Mouse (Mus musculus) heart, embryonic 15.5 days (tissue): ENCODE data around the gene Hjurp. TPM values are rescaled to one million over a fixed set of nuclear protein-coding genes. Genes with fewer than 3 reads are reported as not detected.

Experiments
- ATAC-seq: fragments of 200-750 bp; cut with Nextera tagmentation; replicated peaks from 2 replicates; pipeline ENCODE4 v1.8.0; 2017; ENCODE audit warnings: low read depth, moderate TSS enrichment; ENCODE audit not compliant: insufficient number of reproducible peaks, insufficient read depth, low FRiP score
- H3K27ac ChIP-seq: fragments of 300-500 bp; sonication (generic); 2 replicates; pipeline ENCODE4 v1.5.1; 2015; ENCODE audit warnings: mild to moderate bottlenecking, inconsistent platforms
- H3K27me3 ChIP-seq: fragments of 300-500 bp; sonication (generic); 2 replicates; pipeline ENCODE4 v1.6.1; 2015; ENCODE audit warnings: inconsistent platforms
- H3K36me3 ChIP-seq: fragments of 300-500 bp; sonication (generic); 2 replicates; pipeline ENCODE4 v1.6.1; 2015; ENCODE audit warnings: mild to moderate bottlenecking, inconsistent platforms
- H3K4me1 ChIP-seq: fragments of 300-500 bp; sonication (generic); replicated peaks from 2 replicates; pipeline ENCODE4 v1.6.1; 2015; ENCODE audit warnings: inconsistent platforms
- H3K4me2 ChIP-seq: fragments of 300-500 bp; sonication (generic); 2 replicates; pipeline ENCODE4 v1.6.1; 2015; ENCODE audit warnings: inconsistent platforms, mild to moderate bottlenecking, moderate library complexity
- H3K4me3 ChIP-seq: fragments of 300-500 bp; sonication (generic); 2 replicates; pipeline ENCODE4 v1.5.1; 2015; ENCODE audit warnings: mild to moderate bottlenecking, inconsistent platforms
- H3K9ac ChIP-seq: fragments of 300-500 bp; sonication (generic); 2 replicates; pipeline ENCODE4 v1.6.1; 2015; ENCODE audit warnings: mild to moderate bottlenecking, inconsistent platforms
- H3K9me3 ChIP-seq: fragments of 300-500 bp; sonication (generic); replicated peaks from 2 replicates; pipeline ENCODE4 v1.6.1; 2016; ENCODE audit warnings: inconsistent platforms
- WGBS: fragments of 180-500 bp; shearing (Covaris S2); methylation state at CpG from one replicate; pipeline ENCODE4 v1.1.7; 2015; ENCODE audit warnings: mixed read lengths; 5-methylcytosine and 5-hydroxymethylcytosine counted together
- polyA plus RNA-seq: library from polyadenylated mRNA; unstranded; fragments of >200 nt; fragmentation: Nextera tagmentation; extraction: Ambion mirVana; gene quantifications from 2 replicates; pipeline ENCODE4 v1.2.1, GENCODE M21; 2015

The Hjurp gene
- polyA plus RNA-seq, 1 experiment from 2014 or later, result 93.4 TPM

GRCm38 (mm10) chr1:88216551-88216950 lies 60.9 kb downstream of the Hjurp start:
- Histone ChIP-seq H3K4me1 (no peaks in the 10 kb centered on the region), H3K27ac (no peak overlapping the region), H3K36me3 (no peaks in the 10 kb centered on the region), H3K4me2 (no peak overlapping the region), H3K27me3 (no peaks in the 10 kb centered on the region), H3K9me3 (peaks cover 53% of the 10 kb centered on the region), H3K9ac (no peak overlapping the region), H3K4me3 (no peak overlapping the region)
- ATAC-seq, result no peak
- 48% methylated on average over 2 of the region's 2 CpGs for WGBS

DNA sequence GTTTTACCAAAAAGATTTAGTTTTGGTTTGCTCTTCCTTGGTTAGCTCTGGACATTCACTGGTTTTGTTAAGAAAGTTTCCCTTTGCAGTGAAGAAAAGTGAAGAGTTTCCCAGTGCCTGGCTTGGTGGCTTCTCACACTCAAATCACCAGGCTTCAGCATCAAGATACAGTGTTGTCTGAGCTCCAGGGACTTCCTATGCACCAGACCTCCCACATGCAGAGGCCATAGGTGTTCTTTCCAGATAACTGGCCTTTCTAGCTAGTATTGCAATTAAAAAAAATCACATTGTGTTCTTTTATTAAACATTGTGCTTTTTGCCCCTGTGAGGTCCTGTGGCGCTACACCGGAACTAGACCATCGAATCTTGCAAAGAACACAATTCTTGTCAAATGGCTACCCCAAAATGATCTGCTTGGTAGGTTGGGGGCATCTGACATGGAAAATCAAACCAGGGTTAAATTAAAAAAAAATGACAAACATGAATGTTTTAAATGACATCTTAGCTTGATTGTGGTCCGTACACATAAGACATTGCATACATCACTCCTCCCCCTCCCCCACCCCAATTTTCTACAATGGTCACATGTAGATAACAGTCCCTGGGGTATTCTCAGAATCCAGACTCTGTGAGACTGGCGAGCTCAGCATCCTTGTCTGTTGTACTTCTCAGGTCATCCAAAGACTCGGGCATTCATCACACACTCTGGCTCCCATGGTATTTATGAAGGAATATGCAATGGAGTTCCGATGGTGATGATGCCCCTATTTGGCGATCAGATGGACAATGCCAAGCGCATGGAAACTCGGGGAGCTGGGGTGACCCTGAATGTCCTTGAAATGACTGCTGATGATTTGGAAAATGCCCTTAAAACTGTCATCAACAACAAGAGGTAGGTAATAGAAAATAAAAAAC lies 61.7 kb downstream of the Hjurp start:
- H3K9ac ChIP-seq, result no peak overlapping the region
- H3K27ac ChIP-seq, result no peak overlapping the region
- ATAC-seq, result no peak
- no peaks in the 10 kb centered on the region for H3K36me3 ChIP-seq
- H3K27me3 ChIP-seq, result no peaks in the 10 kb centered on the region
- 63% methylated on average over 10 of the region's 10 CpGs for WGBS
- no peak overlapping the region for H3K4me2 ChIP-seq
- H3K4me1 ChIP-seq, result no peaks in the 10 kb centered on the region
- H3K4me3 ChIP-seq, result no peak overlapping the region
- peaks cover 56% of the 10 kb centered on the region for H3K9me3 ChIP-seq

GRCm38 (mm10) chr1:88214462-88214952 lies 62.9 kb downstream of the Hjurp start:
- H3K4me2 ChIP-seq, result no peak overlapping the region
- H3K9me3 ChIP-seq, result peaks cover 56% of the 10 kb centered on the region
- no peak overlapping the region for H3K27ac ChIP-seq
- H3K4me3 ChIP-seq, result no peak overlapping the region
- no peaks in the 10 kb centered on the region for H3K27me3 ChIP-seq
- no peak overlapping the region for H3K9ac ChIP-seq
- H3K4me1 ChIP-seq, result no peaks in the 10 kb centered on the region
- no peaks in the 10 kb centered on the region for H3K36me3 ChIP-seq
- WGBS, result 70% methylated on average over 2 of the region's 2 CpGs
- no peak for ATAC-seq

- peak; percentile 7; the same call in 1 of the 2 replicates for ATAC-seq
- Histone ChIP-seq H3K27me3 (no peaks in the 10 kb centered on the region), H3K36me3 (no peaks in the 10 kb centered on the region), H3K4me1 (no peaks in the 10 kb centered on the region), H3K9me3 (peaks cover 56% of the 10 kb centered on the region), H3K4me2 (no peak overlapping the region), H3K9ac (no peak overlapping the region), H3K27ac (no peak overlapping the region), H3K4me3 (no peak overlapping the region)
- WGBS, result 70% methylated on average over 2 of the region's 2 CpGs
Measured at GRCm38 (mm10) chr1:88213766-88214461, 63.5 kb downstream of the Hjurp start.

- H3K27me3 ChIP-seq, result no peaks in the 10 kb centered on the region
- WGBS, result 76% methylated on average over 1 of the region's 1 CpGs
- peaks cover 56% of the 10 kb centered on the region for H3K9me3 ChIP-seq
- ATAC-seq, result no peak
- H3K4me1 ChIP-seq, result no peaks in the 10 kb centered on the region
- H3K4me2 ChIP-seq, result no peak overlapping the region
- H3K9ac ChIP-seq, result no peak overlapping the region
- no peaks in the 10 kb centered on the region for H3K36me3 ChIP-seq
- no peak overlapping the region for H3K27ac ChIP-seq
- H3K4me3 ChIP-seq, result no peak overlapping the region
Measured at GRCm38 (mm10) chr1:88213061-88213460, 64.4 kb downstream of the Hjurp start.

Other genes starting within 250 kb of the Hjurp start
- not detected in 2 replicates for gene Ugt1a10, start 222.2 kb downstream of the Hjurp start, polyA plus RNA-seq
- gene Ugt1a9, start 206.8 kb downstream of the Hjurp start, polyA plus RNA-seq, result not detected in 2 replicates
- gene Ugt1a8, start 189.8 kb downstream of the Hjurp start, polyA plus RNA-seq, result not detected in 2 replicates
- gene Ugt1a7c, start 182.6 kb downstream of the Hjurp start, polyA plus RNA-seq, result 1.1 and 1.4 TPM in 2 replicates
- gene Ugt1a6b, start 174.4 kb downstream of the Hjurp start, polyA plus RNA-seq, result 0.15 TPM in 1 of 2 replicates, not detected in the other
- 0.81 and 1.9 TPM in 2 replicates for gene Ugt1a6a, start 142.8 kb downstream of the Hjurp start, polyA plus RNA-seq
- not detected in 2 replicates for gene Ugt1a5, start 111.6 kb downstream of the Hjurp start, polyA plus RNA-seq
- 0.06 TPM in 1 of 2 replicates, not detected in the other for gene Ugt1a2, start 77.0 kb downstream of the Hjurp start, polyA plus RNA-seq
- 3.3 and 4.8 TPM in 2 replicates for gene Dnajb3, start 71.9 kb downstream of the Hjurp start, polyA plus RNA-seq
- gene Ugt1a1, start 65.7 kb downstream of the Hjurp start, polyA plus RNA-seq, result not detected in 2 replicates
- 0.60 and 0.87 TPM in 2 replicates for gene Mroh2a, start 50.6 kb downstream of the Hjurp start, polyA plus RNA-seq
- not detected in 2 replicates for gene Trpm8, start within 50 bp of the Hjurp start, polyA plus RNA-seq
- gene Spp2, start 129.3 kb upstream of the Hjurp start, polyA plus RNA-seq, result 0.33 and 2.3 TPM in 2 replicates
- 0.21 and 0.25 TPM in 2 replicates for gene Glrp1, start 232.4 kb upstream of the Hjurp start, polyA plus RNA-seq